Mouse (Mus musculus) gastrocnemius, postnatal 10 days (tissue): ENCODE measurements around the gene Lingo3. TPM values are rescaled to one million over a fixed set of nuclear protein-coding genes. Genes with fewer than 3 reads are reported as not detected.
"Not testable (repeated sequence)": the region's sequence is repeated elsewhere in the genome, so short reads cannot be mapped to it uniquely, and the experiment has no call there.

ENCODE experiments used
- DNase-seq: peaks from one replicate; pipeline ENCODE4 v3.0.0; 2021; ENCODE audit warnings: mixed read lengths
- total RNA-seq, 2 experiments: library from RNA; stranded (reverse); gene quantifications; 2 replicates each; pipeline ENCODE4 v1.2.3; 2021

The Lingo3 gene
- total RNA-seq, 2 experiments from 2014 or later = 31.9 to 32.9 TPM

GRCm38 (mm10) chr10:80819406-80819805 lies 24.4 kb downstream of the Lingo3 start:
- DNase-seq = no peak

- DNase-seq = no peak
Measured at GRCm38 (mm10) chr10:80818599-80819281, 25.1 kb downstream of the Lingo3 start.

DNA sequence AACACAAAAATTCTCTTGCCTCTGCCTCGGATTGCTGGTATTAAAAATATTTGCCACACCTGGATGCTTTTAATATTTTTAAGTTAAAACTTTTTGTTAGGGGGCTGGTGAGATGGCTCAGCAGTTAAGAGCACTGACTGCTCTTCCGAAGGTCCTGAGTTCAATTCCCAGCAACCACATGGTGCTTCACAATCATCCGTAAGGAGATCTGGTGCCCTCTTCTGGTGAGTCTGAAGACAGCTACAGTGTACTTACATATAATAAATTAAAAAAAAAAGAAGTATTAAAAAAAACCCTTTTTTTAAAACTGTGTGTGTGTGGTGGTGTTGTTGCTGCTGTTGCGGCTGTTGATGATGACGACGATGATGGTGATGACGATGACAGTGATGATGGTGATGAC lies 25.9 kb downstream of the Lingo3 start:
- not testable (repeated sequence) for DNase-seq

GRCm38 (mm10) chr10:80817164-80817563 lies 26.7 kb downstream of the Lingo3 start:
- no peak for DNase-seq

DNA sequence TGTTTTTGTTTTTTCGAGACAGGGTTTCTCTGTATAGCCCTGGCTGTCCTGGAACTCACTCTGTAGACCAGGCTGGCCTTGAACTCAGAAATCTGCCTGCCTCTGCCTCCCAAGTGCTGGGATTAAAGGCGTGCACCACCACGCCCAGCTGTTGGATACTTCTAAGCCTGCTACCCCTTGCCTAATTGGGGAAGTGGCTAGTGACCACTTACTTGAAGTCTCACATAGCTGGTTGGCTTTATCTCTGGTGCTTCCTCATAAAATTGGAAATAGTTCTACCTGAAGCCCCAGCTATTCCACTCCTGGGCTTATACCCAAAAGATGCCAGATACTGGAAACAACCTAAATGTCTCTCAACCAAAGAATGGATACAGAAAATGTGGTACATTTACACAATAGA lies 27.5 kb downstream of the Lingo3 start:
- DNase-seq = not testable (repeated sequence)

DNA sequence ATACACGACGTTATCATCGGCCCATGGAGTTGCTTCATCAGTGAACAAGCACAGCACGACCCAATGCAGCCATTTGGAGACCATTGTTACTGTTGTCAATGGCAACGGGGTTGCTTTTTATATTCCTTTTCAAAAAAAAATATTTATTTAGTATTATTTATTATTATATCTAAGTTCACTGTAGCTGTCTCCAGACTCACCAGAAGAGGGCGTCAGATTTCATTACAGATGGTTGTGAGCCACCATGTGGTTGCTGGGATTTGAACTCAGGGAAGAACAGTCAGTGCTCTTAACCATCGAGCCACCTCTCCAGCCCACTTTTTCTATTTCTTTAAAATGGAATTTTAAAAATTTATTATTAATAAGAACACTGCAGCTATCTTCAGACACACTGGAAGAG lies 29.0 kb downstream of the Lingo3 start:
- DNase-seq = no peak

DNA sequence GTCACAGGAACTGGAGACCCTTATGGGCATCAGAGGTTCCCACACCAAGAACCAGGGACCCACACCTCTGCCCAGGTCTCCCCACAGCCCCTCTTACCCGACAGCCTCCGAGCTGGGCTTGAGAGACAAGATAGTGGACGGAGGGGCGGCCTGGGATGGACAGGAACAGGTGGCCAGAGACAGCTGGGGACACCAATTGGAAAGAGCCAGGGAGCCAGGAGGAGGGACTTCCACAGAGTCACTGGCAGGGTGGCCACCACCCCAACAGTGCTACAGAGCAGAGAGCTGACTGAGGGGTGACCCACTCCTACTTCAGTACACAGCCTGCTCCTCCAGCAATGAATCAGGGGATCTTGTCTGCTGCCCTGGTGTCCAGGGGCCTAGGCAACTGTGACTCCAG lies 30.5 kb downstream of the Lingo3 start, which contains the start of gene Jsrp1:
TSS of gene Jsrp1 (minus strand) at position 133 of the 400 bp plus-strand sequence.
- DNase-seq = peak; percentile 71

GRCm38 (mm10) chr10:80812391-80813041 lies 31.3 kb downstream of the Lingo3 start:
- DNase-seq = no peak

- no peak for DNase-seq
Measured at GRCm38 (mm10) chr10:80810084-80810483, 33.8 kb downstream of the Lingo3 start.

DNA sequence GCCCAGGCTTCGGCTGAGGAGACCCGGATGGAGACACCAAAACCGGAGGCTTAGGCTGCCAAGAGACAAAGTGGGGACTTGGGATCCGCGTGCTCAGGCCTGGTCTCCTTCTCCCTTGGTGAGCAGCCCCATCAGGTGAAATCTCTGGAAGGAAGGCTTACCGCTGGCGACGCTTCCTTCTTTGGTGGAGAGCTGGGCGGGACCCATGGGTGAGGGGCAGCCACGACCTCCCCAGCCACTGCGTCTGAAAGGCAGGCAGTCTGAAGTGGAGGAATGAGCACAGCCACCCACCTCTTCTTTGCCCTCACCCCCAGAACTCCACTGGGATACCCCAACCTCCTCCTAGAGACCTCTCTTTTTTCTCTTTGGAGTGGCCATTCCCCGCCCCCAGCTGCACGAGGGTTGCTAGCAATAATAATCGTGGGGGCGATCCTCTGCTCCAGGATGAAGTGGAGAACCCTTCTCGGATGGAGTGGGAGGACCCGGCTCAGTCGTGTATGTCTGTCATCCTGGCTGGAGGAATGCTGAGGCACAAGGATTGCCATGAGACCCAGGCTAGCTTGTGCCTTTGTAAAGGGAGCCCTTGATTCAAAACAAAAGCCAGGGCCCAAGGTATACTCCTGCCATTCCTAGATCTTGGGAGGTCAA lies 34.7 kb downstream of the Lingo3 start:
- DNase-seq = no peak

GRCm38 (mm10) chr10:80808099-80808984 lies 35.5 kb downstream of the Lingo3 start:
- no peak for DNase-seq

DNA sequence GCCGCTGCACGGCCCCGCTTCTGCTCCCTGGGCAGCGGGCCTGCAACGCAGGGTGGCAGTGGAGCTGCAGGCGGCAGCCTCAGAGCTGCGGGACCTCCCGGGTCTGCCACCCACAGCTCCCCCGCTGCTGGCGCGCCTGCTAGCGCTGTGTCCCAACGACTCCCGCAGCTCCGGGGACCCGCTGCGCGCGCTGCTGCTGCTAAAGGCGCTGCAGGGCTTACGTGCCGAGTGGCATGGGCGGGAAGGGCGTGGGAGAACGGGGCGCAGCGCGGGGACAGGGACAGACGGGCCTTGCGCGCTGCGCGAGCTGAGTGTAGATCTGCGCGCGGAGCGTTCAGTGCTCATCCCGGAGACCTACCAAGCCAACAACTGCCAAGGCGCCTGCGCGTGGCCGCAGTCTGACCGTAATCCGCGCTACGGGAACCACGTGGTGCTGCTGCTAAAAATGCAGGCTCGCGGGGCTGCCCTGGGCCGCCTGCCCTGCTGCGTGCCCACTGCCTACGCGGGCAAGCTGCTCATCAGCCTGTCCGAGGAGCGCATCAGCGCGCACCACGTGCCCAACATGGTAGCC lies 36.7 kb downstream of the Lingo3 start:
- DNase-seq = peak; percentile 68

DNA sequence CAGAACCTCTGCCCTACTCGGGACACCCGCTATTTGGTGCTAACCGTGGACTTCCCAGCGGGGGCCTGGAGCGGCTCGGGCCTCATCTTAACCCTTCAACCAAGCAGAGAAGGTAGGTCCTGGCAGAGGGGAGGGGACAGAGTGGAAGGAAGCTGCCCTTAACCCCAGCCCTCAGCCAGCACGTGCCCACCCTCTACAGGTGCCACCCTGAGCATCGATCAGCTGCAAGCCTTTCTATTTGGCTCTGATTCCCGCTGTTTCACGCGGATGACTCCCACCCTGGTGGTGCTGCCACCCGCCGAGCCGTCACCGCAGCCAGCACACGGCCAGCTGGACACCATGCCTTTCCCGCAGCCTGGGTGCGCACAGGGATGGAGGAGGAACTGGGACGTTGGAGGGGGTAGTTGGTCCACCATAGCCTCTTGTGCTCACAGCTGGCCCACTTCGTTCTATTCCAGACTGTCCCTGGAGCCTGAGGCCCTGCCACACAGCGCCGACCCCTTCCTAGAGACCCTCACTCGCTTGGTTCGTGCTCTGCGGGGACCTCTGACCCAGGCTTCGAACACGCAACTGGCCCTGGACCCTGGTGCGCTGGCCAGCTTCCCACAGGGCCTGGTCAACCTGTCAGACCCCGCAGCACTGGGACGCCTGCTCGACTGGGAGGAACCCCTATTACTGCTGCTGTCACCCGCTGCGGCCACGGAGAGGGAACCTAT lies 37.3 kb downstream of the Lingo3 start:
- DNase-seq = no peak

GRCm38 (mm10) chr10:80805925-80806324 lies 37.9 kb downstream of the Lingo3 start:
- DNase-seq = peak; percentile 88

DNA sequence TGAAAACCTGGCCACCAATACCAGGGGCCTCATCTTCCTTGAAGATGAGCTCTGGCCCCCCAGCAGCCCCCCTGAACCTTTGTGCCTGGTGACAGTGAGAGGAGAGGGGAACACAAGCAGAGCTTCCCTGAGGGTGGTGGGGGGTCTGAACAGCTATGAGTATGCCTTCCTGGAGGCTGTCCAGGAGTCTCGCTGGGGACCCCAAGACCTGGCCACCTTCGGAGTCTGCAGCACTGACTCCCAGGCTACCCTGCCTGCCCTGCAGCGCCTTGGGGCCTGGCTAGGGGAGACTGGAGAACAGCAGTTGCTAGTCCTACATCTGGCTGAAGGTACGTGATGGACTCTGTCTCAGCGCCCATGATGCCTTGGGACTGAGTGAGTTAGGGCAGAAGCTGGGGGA lies 38.5 kb downstream of the Lingo3 start:
- DNase-seq = no peak

DNA sequence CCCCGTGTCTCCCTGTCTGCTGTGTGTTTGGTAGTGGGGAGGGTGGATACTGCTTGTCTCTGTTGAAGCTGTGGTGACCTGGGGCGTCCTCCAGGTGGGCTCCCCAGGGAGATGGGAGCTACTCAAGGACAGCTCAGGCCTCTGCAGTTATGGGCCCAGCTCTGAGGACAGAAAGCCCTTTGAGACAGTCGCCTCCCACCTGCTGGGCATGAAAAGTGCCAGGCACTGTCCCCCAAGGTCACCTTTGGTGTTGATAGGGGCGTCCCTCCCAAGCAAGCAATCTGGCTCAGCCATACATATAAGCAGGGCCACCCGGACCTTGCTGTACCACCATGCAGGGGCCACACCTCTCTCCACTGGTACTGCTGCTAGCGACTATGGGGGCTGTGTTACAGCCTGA lies 38.9 kb downstream of the Lingo3 start, which contains the start of gene Amh:
TSS of gene Amh (plus strand) at position 328 of the 400 bp plus-strand sequence.
- no peak for DNase-seq

DNA sequence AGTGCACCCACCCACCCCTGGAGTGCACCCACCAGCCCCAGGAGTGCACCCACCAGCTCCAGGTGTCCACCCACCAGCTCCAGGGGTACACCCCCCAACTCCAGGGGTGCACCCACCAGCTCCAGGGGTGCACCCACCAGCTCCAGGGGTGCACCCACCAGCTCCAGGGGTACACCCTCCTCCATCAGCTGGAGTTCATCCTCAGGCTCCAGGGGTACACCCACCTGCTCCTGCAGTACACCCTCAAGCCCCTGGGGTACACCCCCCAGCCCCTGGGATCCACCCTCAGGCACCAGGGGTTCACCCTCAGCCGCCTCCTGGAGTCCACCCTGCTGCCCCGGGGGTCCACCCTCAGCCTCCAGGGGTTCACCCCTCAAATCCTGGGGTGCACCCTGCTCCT lies 39.5 kb downstream of the Lingo3 start:
- no peak for DNase-seq

GRCm38 (mm10) chr10:80802996-80803395 lies 40.8 kb downstream of the Lingo3 start:
- no peak for DNase-seq

- no peak for DNase-seq
Measured at GRCm38 (mm10) chr10:80802204-80802912, 41.5 kb downstream of the Lingo3 start.

DNA sequence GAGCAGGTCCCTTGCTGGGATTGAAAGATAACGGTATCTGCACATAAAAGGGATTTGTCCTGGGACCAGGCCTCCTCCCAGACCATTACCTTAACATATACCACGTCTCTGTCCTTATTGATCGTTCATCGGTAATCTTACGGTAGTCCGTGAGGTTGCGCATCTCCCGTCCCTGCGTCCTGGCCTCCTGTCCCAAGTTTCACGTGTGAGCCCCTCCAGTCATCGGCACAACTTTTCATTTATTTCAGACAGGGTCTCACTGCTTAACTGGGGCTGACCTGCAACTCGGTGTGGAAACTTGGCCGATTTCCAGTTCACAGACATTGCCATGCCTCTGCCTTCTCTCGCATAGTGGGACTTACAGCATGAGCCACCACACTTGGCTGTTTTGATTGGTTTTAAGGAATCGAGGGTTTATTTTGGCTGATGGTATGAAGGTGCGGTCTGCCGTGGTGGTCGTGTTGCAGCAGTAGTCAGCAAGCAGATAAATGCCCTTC lies 44.7 kb downstream of the Lingo3 start:
- no peak for DNase-seq
